Mouse (Mus musculus) stomach, postnatal 0 days (tissue): ENCODE results near the gene Tdrd6.

Source experiments
- CTCF ChIP-seq: IDR thresholded peaks from 2 replicates; pipeline ENCODE4 v1.5.1; 2016; ENCODE audit warnings: antibody characterized with exemption, low read depth, mild to moderate bottlenecking, moderate library complexity
- EP300 ChIP-seq: optimal IDR thresholded peaks from 2 replicates; pipeline ENCODE3; 2016; ENCODE audit warnings: antibody characterized with exemption

DNA sequence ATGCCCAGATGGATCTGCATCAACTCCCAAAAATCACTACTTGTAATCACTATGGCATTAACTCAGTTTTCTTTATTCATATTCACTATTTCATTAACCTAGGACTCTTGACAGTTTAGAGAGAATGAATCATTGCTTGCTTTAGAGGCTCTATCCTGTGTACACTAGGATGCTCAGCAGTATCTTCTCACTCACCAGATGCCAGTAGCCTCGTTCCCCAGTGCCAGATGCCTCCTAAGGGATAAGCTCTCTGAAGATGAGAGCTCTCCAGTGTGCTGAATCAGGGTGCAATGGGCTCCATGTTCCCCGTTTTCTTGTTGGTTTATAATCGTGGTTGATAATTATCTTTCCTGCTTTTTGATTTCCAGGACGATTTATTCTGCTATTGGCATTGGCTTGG is 31.4 kb downstream of the Tdrd6 start:
- TF ChIP-seq CTCF (no peak), EP300 (no peak)
